ENCODE assay signal across 8 mouse cellular contexts in the genomic region with DNA sequence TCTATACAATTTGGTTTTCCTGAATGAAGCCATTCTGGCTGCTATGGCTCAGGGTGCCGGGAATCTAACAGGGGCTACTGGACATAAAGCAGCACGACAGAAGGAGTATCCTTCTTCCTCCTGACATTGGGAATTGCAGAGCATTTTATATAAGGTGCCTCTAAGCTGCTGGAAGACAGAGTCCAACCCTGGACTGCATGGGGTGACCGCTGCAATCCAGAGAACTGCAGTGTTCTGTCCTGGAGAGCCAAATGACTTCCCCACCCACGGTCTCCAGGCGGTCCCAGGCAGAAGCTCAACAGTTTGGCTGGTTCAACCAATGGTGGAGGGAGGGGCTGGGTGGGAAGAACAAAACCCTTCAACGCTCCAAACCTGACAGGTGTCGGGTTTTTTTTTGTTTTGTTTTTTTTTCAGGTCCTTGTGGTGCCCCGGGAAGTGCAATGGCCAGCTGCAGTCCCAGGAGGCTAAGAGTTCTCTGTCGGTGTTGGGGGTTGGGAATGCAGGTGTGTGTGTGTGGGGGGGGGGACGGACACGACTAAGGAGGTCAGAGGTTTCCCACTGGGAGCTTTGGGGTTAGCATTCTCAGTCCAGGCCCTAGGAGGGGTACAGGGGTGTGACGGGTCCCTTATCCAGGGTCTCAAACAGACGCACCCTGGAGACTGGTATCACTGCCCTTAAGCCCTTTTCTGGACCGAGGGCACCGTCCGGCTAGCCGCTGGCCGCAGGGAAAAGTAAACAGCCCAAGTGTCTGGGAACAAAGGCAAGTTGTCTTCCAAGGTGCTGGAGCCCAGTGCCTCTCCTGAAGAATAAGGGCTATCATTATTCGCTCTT. TPM values are rescaled to one million over a fixed set of nuclear protein-coding genes. Genes with fewer than 3 reads are reported as not detected.
DNase-seq lines count a peak whose midpoint lies in the region; ATAC-seq and TF ChIP-seq lines count a peak whose summit lies in the region.

No protein-coding gene starts in this region.

- peak overlapping the region; percentile 82 for H3K4me3 ChIP-seq in lung, embryonic 15.5 days
- peak overlapping the region; percentile 89 for H3K4me3 ChIP-seq in embryonic facial prominence, embryonic 14.5 days (ENCODE audit: low read depth, low read length)
- peak overlapping the region; percentile 60 for H3K4me3 ChIP-seq in hindbrain, postnatal 0 days (ENCODE audit: low read length)
- peak overlapping the region; percentile 83 for H3K4me3 ChIP-seq in neural tube, embryonic 13.5 days

- TF ChIP-seq CTCF in hindbrain, postnatal 0 days (IDR thresholded peaks at IDR 0.05; ENCODE audit: low read depth), result no peak

- H3K4me1 ChIP-seq in lung, embryonic 15.5 days, result peaks cover 56% of the 10 kb centered on the region
- H3K4me1 ChIP-seq in embryonic facial prominence, embryonic 14.5 days (ENCODE audit: control insufficient read depth, insufficient read depth, low read length), result peaks cover 54% of the 10 kb centered on the region
- peaks cover 23% of the 10 kb centered on the region for H3K4me1 ChIP-seq in hindbrain, postnatal 0 days (ENCODE audit: insufficient read depth, low read length)
- H3K4me1 ChIP-seq in neural tube, embryonic 13.5 days (replicated peaks), result peaks cover 71% of the 10 kb centered on the region

- peaks cover 14% of the 10 kb centered on the region for H3K27me3 ChIP-seq in lung, embryonic 15.5 days
- no peaks in the 10 kb centered on the region for H3K27me3 ChIP-seq in embryonic facial prominence, embryonic 14.5 days (replicated peaks; ENCODE audit: control insufficient read depth, insufficient read depth, low read length)
- no peaks in the 10 kb centered on the region for H3K27me3 ChIP-seq in hindbrain, postnatal 0 days (ENCODE audit: insufficient read depth, low read length)
- H3K27me3 ChIP-seq in neural tube, embryonic 13.5 days, result peaks cover 29% of the 10 kb centered on the region

- 0 out of 2 replicates have a peak, but pooled peaks have one; percentile 2 for ATAC-seq in lung, embryonic 15.5 days (ENCODE audit: borderline replicate concordance, extremely low read depth, low FRiP score, low TSS enrichment)
- ATAC-seq in embryonic facial prominence, embryonic 14.5 days (ENCODE audit: low read depth), result no peak
- no peak for ATAC-seq in hindbrain, postnatal 0 days
- ATAC-seq in neural tube, embryonic 13.5 days (ENCODE audit: low read depth), result no peak

- peak overlapping the region; percentile 75 for H3K9ac ChIP-seq in lung, embryonic 15.5 days
- H3K9ac ChIP-seq in embryonic facial prominence, embryonic 14.5 days (ENCODE audit: low read depth, low read length), result peak overlapping the region; percentile 97
- H3K9ac ChIP-seq in hindbrain, postnatal 0 days (replicated peaks; ENCODE audit: low read length), result peak overlapping the region; percentile 84
- peak overlapping the region; percentile 94 for H3K9ac ChIP-seq in neural tube, embryonic 13.5 days

- WGBS in lung, embryonic 15.5 days, result 5% methylated on average over 19 of the region's 19 CpGs
- WGBS in embryonic facial prominence, embryonic 14.5 days, result 2% methylated on average over 19 of the region's 19 CpGs
- 4% methylated on average over 19 of the region's 19 CpGs for WGBS in hindbrain, postnatal 0 days
- WGBS in neural tube, embryonic 13.5 days, result 3% methylated on average over 19 of the region's 19 CpGs

- H3K4me2 ChIP-seq in lung, embryonic 15.5 days, result peak overlapping the region; percentile 74
- peak overlapping the region; percentile 81 for H3K4me2 ChIP-seq in embryonic facial prominence, embryonic 14.5 days (ENCODE audit: low read depth, low read length)
- H3K4me2 ChIP-seq in hindbrain, postnatal 0 days (ENCODE audit: low read depth, low read length), result peak overlapping the region; percentile 63
- H3K4me2 ChIP-seq in neural tube, embryonic 13.5 days, result peak overlapping the region; percentile 77

- intact Hi-C loops in left cerebral cortex, postnatal 14 days (cut with DNase I), result loop anchor here (2.0 to 10.0 kb wide), 3 partner anchors 19 to 271 kb away; no protein-coding TSS in a partner anchor

- no peak for DNase-seq in lung, postnatal 14 days
- no peak for DNase-seq in embryonic facial prominence, embryonic 14.5 days (ENCODE audit: low spot score)
- no peak for DNase-seq in hindbrain, postnatal 0 days (ENCODE audit: low spot score)
- no peak for DNase-seq in left cerebral cortex, postnatal 14 days (ENCODE audit: low spot score in 2 of 2)
- no peak for DNase-seq in gastrocnemius, postnatal 4 days (ENCODE audit: low spot score in 2 of 2)
- DNase-seq in yolk sac, embryonic 10.5 days (ENCODE audit: low spot score), result no peak

- no peaks in the 10 kb centered on the region for H3K9me3 ChIP-seq in lung, embryonic 15.5 days
- H3K9me3 ChIP-seq in embryonic facial prominence, embryonic 14.5 days (ENCODE audit: control insufficient read depth, low read length), result no peaks in the 10 kb centered on the region
- H3K9me3 ChIP-seq in hindbrain, postnatal 0 days (ENCODE audit: low read length), result no peaks in the 10 kb centered on the region
- H3K9me3 ChIP-seq in neural tube, embryonic 13.5 days, result no peaks in the 10 kb centered on the region

- H3K36me3 ChIP-seq in lung, embryonic 15.5 days, result peaks cover 6% of the 10 kb centered on the region
- H3K36me3 ChIP-seq in embryonic facial prominence, embryonic 14.5 days (ENCODE audit: control insufficient read depth, insufficient read depth, low read length), result peaks cover 17% of the 10 kb centered on the region
- H3K36me3 ChIP-seq in hindbrain, postnatal 0 days (ENCODE audit: insufficient read depth, low read length), result peaks cover 7% of the 10 kb centered on the region; the same call in 1 of the 2 replicates
- peaks cover 9% of the 10 kb centered on the region for H3K36me3 ChIP-seq in neural tube, embryonic 13.5 days

- peak overlapping the region; percentile 96 for H3K27ac ChIP-seq in lung, embryonic 15.5 days
- peak overlapping the region; percentile 99 for H3K27ac ChIP-seq in embryonic facial prominence, embryonic 14.5 days (replicated peaks; ENCODE audit: low read depth, low read length)
- no peak overlapping the region for H3K27ac ChIP-seq in hindbrain, postnatal 0 days
- H3K27ac ChIP-seq in neural tube, embryonic 13.5 days (replicated peaks), result peak overlapping the region; percentile 98

RNA-seq across cellular contexts. Expression of a gene that starts 1.4 kb away (rescaled TPM):
- 18.9 and 20.9 TPM in 2 replicates for polyA plus RNA-seq in lung, embryonic 15.5 days (2015; fragmentation: Nextera tagmentation; extraction: Ambion mirVana)
- polyA plus RNA-seq in embryonic facial prominence, embryonic 14.5 days (2014; fragmentation: Nextera tagmentation; extraction: Ambion mirVana), result 49.7 and 61.7 TPM in 2 replicates
- 5.3 and 5.4 TPM in 2 replicates for total RNA-seq in hindbrain, postnatal 0 days (2014; rRNA removed)
- polyA plus RNA-seq in hindbrain, postnatal 0 days (2015; fragmentation: Nextera tagmentation; extraction: Ambion mirVana), result 13.2 and 14.2 TPM in 2 replicates
- polyA plus RNA-seq in neural tube, embryonic 13.5 days (2015; fragmentation: Nextera tagmentation; extraction: Ambion mirVana), result 27.8 and 30.3 TPM in 2 replicates
- total RNA-seq in left cerebral cortex, postnatal 14 days (2021), result 10 to 100 TPM; 19.0 to 21.4 TPM
- 10 to 100 TPM; 29.2 to 30.8 TPM for total RNA-seq in gastrocnemius, postnatal 4 days (2021)
